Mouse (Mus musculus): ENCODE results near the gene Ykt6. TPM values are rescaled to one million over a fixed set of nuclear protein-coding genes. Genes with fewer than 3 reads are reported as not detected.
"Not testable (repeated sequence)": the region's sequence is repeated elsewhere in the genome, so short reads cannot be mapped to it uniquely, and the experiment has no call there.

Ykt6 gene
- polyA plus RNA-seq, 1 experiment from 2014 or later: 66.0 TPM

- not testable (repeated sequence) for H3K9ac ChIP-seq; ATAC-seq (ENCODE audit: insufficient number of reproducible peaks, insufficient read depth, low FRiP score, low TSS enrichment, low read depth); H3K36me3 ChIP-seq; H3K4me1 ChIP-seq; H3K27ac ChIP-seq; H3K9me3 ChIP-seq
- WGBS: 22% methylated on average over 13 of the region's 13 CpGs
- Histone ChIP-seq H3K4me2 (peak overlapping the region; percentile 60), H3K27me3 (peaks cover 23% of the 10 kb centered on the region), H3K4me3 (peak overlapping the region; percentile 26)
Observed at GRCm38 (mm10) chr11:6007779-6008128, 52.3 kb downstream of the Ykt6 start.

DNA sequence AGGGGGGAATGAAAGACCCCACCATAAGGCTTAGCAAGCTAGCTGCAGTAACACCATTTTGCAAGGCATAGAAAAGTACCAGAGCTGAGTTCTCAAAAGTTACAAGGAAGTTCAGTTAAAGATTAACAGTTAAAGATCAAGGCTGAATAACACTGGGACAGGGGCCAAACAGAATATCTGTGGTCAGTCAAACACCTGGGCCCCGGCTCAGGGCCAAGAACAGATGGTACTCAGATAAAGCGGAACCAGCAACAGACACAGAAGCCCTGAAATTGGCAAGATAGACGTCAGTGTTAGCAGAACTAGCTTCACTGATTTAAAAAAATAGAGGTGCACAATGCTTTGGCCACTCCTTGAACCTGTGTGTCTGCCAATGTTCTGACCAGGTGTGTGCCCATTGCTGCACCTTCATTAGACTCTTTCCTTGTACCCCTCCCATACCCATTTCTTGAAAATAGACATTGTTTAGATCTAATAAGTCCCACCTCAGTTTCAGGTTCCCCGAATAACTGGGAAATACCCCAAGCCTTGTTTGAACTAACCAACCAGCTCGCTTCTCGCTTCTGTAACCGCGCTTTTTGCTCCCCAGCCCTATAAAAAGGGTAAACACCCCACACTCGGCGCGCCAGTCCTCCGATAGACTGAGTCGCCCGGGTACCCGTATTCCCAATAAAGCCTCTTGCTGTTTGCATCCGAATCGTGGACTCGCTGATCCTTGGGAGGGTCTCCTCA, 55.4 kb downstream of the Ykt6 start:
- 94% methylated on average over 4 of the region's 18 CpGs for WGBS
- H3K4me1 ChIP-seq; H3K9ac ChIP-seq; ATAC-seq (ENCODE audit: insufficient number of reproducible peaks, insufficient read depth, low FRiP score, low TSS enrichment, low read depth); H3K27me3 ChIP-seq; H3K4me3 ChIP-seq; H3K9me3 ChIP-seq; H3K4me2 ChIP-seq; H3K36me3 ChIP-seq; H3K27ac ChIP-seq: not testable (repeated sequence)

DNA sequence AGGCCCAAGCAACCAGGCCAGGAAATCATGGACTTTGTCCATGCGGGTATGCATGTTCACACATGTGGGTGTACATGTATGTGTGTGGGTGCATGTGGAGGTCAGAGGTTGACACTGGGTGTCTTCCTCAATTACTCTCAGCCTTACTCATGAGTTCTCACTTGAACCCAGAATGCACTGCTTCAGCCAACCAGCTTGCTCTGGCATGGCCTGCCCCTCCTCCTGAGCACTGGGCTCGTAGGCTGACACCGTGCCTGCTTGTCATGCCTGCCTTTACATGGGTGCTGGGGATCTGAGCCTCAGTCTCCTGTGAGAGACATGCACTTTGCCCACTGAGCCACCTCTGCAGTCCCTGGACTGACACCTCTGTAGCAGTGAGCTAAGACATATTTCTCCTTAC, 56.4 kb downstream of the Ykt6 start:
- no peak overlapping the region for H3K4me2 ChIP-seq
- 93% methylated on average over 3 of the region's 3 CpGs for WGBS
- H3K27ac ChIP-seq: no peak overlapping the region
- no peak overlapping the region for H3K4me3 ChIP-seq
- H3K9me3 ChIP-seq: no peaks in the 10 kb centered on the region
- H3K9ac ChIP-seq: no peak overlapping the region
- H3K27me3 ChIP-seq: peaks cover 6% of the 10 kb centered on the region
- no peak for ATAC-seq (ENCODE audit: insufficient number of reproducible peaks, insufficient read depth, low FRiP score, low TSS enrichment, low read depth)
- H3K36me3 ChIP-seq: no peaks in the 10 kb centered on the region
- no peaks in the 10 kb centered on the region for H3K4me1 ChIP-seq

DNA sequence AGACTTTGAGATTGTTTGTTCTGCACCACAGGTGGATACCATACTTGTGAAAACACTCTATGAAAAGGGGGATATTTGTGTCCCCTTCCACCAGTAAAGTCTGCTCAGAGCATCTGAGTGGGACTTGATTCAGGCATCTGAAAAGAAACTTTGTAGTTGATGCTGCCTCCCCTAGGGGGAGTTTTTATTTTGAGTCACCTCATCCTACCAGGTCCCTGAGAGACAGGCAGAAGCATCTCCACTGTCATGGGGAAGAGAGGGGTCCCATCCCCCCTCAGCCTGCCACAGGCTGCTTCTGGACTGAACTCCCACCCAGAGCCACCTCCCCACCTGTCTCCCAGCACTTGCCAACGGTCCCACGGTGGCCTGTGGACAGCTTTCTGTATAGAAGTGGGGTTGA, 57.9 kb downstream of the Ykt6 start:
- H3K4me3 ChIP-seq: no peak overlapping the region
- H3K9me3 ChIP-seq: no peaks in the 10 kb centered on the region
- peaks cover 6% of the 10 kb centered on the region for H3K27me3 ChIP-seq
- WGBS: 51% methylated on average over 2 of the region's 2 CpGs
- no peak overlapping the region for H3K27ac ChIP-seq
- no peaks in the 10 kb centered on the region for H3K36me3 ChIP-seq
- no peak for ATAC-seq (ENCODE audit: insufficient number of reproducible peaks, insufficient read depth, low FRiP score, low TSS enrichment, low read depth)
- no peaks in the 10 kb centered on the region for H3K4me1 ChIP-seq
- no peak overlapping the region for H3K9ac ChIP-seq
- no peak overlapping the region for H3K4me2 ChIP-seq

- no peaks in the 10 kb centered on the region for H3K4me1 ChIP-seq
- WGBS: 70% methylated on average over 6 of the region's 6 CpGs
- H3K9me3 ChIP-seq: no peaks in the 10 kb centered on the region
- H3K27ac ChIP-seq: no peak overlapping the region
- no peaks in the 10 kb centered on the region for H3K36me3 ChIP-seq
- no peak overlapping the region for H3K9ac ChIP-seq
- H3K4me2 ChIP-seq: no peak overlapping the region
- no peak overlapping the region for H3K4me3 ChIP-seq
- ATAC-seq (ENCODE audit: insufficient number of reproducible peaks, insufficient read depth, low FRiP score, low TSS enrichment, low read depth): no peak
- H3K27me3 ChIP-seq: no peaks in the 10 kb centered on the region
Observed at GRCm38 (mm10) chr11:6015011-6015431, 59.5 kb downstream of the Ykt6 start.

DNA sequence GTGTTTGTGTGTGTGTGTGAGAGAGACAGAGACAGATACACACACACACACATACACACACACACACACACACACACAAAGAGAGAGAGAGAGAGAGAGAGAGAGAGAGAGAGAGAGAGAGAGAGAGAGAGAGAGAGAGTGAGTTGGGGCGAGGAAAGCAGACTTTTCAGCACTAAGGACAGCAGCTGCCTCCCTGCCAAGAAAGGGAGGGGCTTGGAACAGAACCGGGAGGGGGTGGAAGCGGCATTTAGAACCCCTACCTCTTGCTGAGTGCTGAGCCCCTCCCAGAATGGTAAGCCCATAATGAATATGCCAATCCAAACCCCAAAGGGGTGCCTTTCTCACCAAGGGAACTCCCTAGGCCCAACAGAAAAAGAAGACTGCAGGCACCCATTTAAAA, 60.9 kb downstream of the Ykt6 start:
- H3K27me3 ChIP-seq: no peaks in the 10 kb centered on the region
- H3K4me3 ChIP-seq: no peak overlapping the region
- H3K9ac ChIP-seq: no peak overlapping the region
- WGBS: 0% methylated on average over 3 of the region's 3 CpGs
- H3K4me1 ChIP-seq: no peaks in the 10 kb centered on the region
- no peak for ATAC-seq (ENCODE audit: insufficient number of reproducible peaks, insufficient read depth, low FRiP score, low TSS enrichment, low read depth)
- no peak overlapping the region for H3K27ac ChIP-seq
- H3K9me3 ChIP-seq: no peaks in the 10 kb centered on the region
- H3K4me2 ChIP-seq: no peak overlapping the region
- H3K36me3 ChIP-seq: no peaks in the 10 kb centered on the region

GRCm38 (mm10) chr11:6016797-6017395, 61.4 kb downstream of the Ykt6 start:
- Histone ChIP-seq H3K27ac (no peak overlapping the region), H3K4me3 (no peak overlapping the region), H3K9ac (no peak overlapping the region), H3K36me3 (no peaks in the 10 kb centered on the region), H3K4me2 (no peak overlapping the region), H3K9me3 (no peaks in the 10 kb centered on the region), H3K4me1 (no peaks in the 10 kb centered on the region), H3K27me3 (no peaks in the 10 kb centered on the region)
- 66% methylated on average over 9 of the region's 9 CpGs for WGBS
- ATAC-seq (ENCODE audit: insufficient number of reproducible peaks, insufficient read depth, low FRiP score, low TSS enrichment, low read depth): no peak

Other genes starting within 250 kb of the Ykt6 start
- 180 and 187 TPM in 2 replicates for gene Mrps24, start 240.0 kb upstream of the Ykt6 start, polyA plus RNA-seq (2015; fragmentation: Nextera tagmentation; extraction: Ambion mirVana)
- gene Urgcp, start 193.3 kb upstream of the Ykt6 start, polyA plus RNA-seq (2015; fragmentation: Nextera tagmentation; extraction: Ambion mirVana): 28.6 and 28.7 TPM in 2 replicates
- gene Dbnl, start 167.2 kb upstream of the Ykt6 start, polyA plus RNA-seq (2015; fragmentation: Nextera tagmentation; extraction: Ambion mirVana): 126 and 135 TPM in 2 replicates
- gene Pgam2, start 152.0 kb upstream of the Ykt6 start, polyA plus RNA-seq (2015; fragmentation: Nextera tagmentation; extraction: Ambion mirVana): 10.1 and 12.1 TPM in 2 replicates
- gene Polm, start 117.7 kb upstream of the Ykt6 start, polyA plus RNA-seq (2015; fragmentation: Nextera tagmentation; extraction: Ambion mirVana): 11.4 and 13.6 TPM in 2 replicates
- 32.9 and 38.7 TPM in 2 replicates for gene Aebp1, start 93.7 kb upstream of the Ykt6 start, polyA plus RNA-seq (2015; fragmentation: Nextera tagmentation; extraction: Ambion mirVana)
- 110 and 138 TPM in 2 replicates for gene Pold2, start 77.4 kb upstream of the Ykt6 start, polyA plus RNA-seq (2015; fragmentation: Nextera tagmentation; extraction: Ambion mirVana)
- 1.3 and 10.3 TPM in 2 replicates for gene Myl7, start 56.9 kb upstream of the Ykt6 start, polyA plus RNA-seq (2015; fragmentation: Nextera tagmentation; extraction: Ambion mirVana)
- 2.1 and 2.4 TPM in 2 replicates for gene Gck, start 5.6 kb upstream of the Ykt6 start, polyA plus RNA-seq (2015; fragmentation: Nextera tagmentation; extraction: Ambion mirVana)
- 1.9 and 2.5 TPM in 2 replicates for gene Camk2b, start 110.7 kb downstream of the Ykt6 start, polyA plus RNA-seq (2015; fragmentation: Nextera tagmentation; extraction: Ambion mirVana)
- gene A730071L15Rik, start 244.3 kb downstream of the Ykt6 start, polyA plus RNA-seq (2015; fragmentation: Nextera tagmentation; extraction: Ambion mirVana): 0.18 and 0.38 TPM in 2 replicates
- gene Nudcd3, start 244.7 kb downstream of the Ykt6 start, polyA plus RNA-seq (2015; fragmentation: Nextera tagmentation; extraction: Ambion mirVana): 42.6 and 44.4 TPM in 2 replicates